Mouse (Mus musculus): ENCODE results near the gene Gm11032.

- TF ChIP-seq CTCF (IDR thresholded peaks at IDR 0.05) = no peak
- TF ChIP-seq EP300 (IDR thresholded peaks at IDR 0.05) = no peak
Observed at GRCm38 (mm10) chr11:4611904-4612303, 8.0 kb upstream of the Gm11032 start.
